Mouse (Mus musculus) megakaryocyte, embryonic 14.5 days (primary cell): ENCODE results near the gene Alpk1. TPM values are rescaled to one million over a fixed set of nuclear protein-coding genes. Genes with fewer than 3 reads are reported as not detected.

Experiments
- H3K27me3 ChIP-seq: replicated peaks from 2 replicates; pipeline ENCODE3; 2012; ENCODE audit warnings: inconsistent platforms
- H3K36me3 ChIP-seq: replicated peaks from 2 replicates; pipeline ENCODE3; 2012; ENCODE audit warnings: low read length, inconsistent platforms, mixed read lengths
- H3K4me1 ChIP-seq: 2 replicates; pipeline ENCODE4 v1.6.1; 2012; ENCODE audit warnings: inconsistent platforms
- H3K4me3 ChIP-seq: replicated peaks from 2 replicates; pipeline ENCODE3; 2012; ENCODE audit warnings: moderate library complexity, mild to moderate bottlenecking, inconsistent platforms
- H3K9me3 ChIP-seq: 2 replicates; pipeline ENCODE4 v1.6.1; 2012; ENCODE audit warnings: inconsistent platforms
- FLI1 ChIP-seq: IDR thresholded peaks from 2 replicates; pipeline ENCODE4 v1.6.1; 2012; ENCODE audit warnings: low read length, inconsistent platforms, mixed read lengths
- GATA1 ChIP-seq: IDR thresholded peaks from 3 replicates; pipeline ENCODE4 v1.6.1; 2012; ENCODE audit warnings: mixed read lengths, low read length, inconsistent platforms, borderline replicate concordance
- polyA plus RNA-seq: library from polyadenylated mRNA; stranded (reverse); fragments of >175 nt; gene quantifications from 2 replicates; pipeline ENCODE4 v1.2.3, GENCODE M21; 2012; ENCODE audit warnings: low replicate concordance; ENCODE audit not compliant: insufficient read depth

Gene Alpk1
- polyA plus RNA-seq, 1 experiment = 0.25 TPM

GRCm38 (mm10) chr3:127646156-127646825, 134.0 kb downstream of the Alpk1 start:
- Histone ChIP-seq H3K9me3 (no peaks in the 10 kb centered on the region), H3K4me1 (no peaks in the 10 kb centered on the region), H3K4me3 (no peak overlapping the region), H3K27me3 (peaks cover 47% of the 10 kb centered on the region), H3K36me3 (no peaks in the 10 kb centered on the region)
- TF ChIP-seq FLI1 = no peak
- TF ChIP-seq GATA1 = no peak

GRCm38 (mm10) chr3:127642211-127642610, 138.1 kb downstream of the Alpk1 start:
- Histone ChIP-seq H3K4me3 (no peak overlapping the region), H3K4me1 (peaks cover 8% of the 10 kb centered on the region; the same call in 1 of the 2 replicates), H3K27me3 (peaks cover 82% of the 10 kb centered on the region), H3K9me3 (no peaks in the 10 kb centered on the region), H3K36me3 (no peaks in the 10 kb centered on the region)
- no peak for TF ChIP-seq GATA1
- no peak for TF ChIP-seq FLI1

- H3K4me1 ChIP-seq = peaks cover 8% of the 10 kb centered on the region; the same call in 1 of the 2 replicates
- H3K36me3 ChIP-seq = no peaks in the 10 kb centered on the region
- no peak for TF ChIP-seq GATA1
- H3K9me3 ChIP-seq = no peaks in the 10 kb centered on the region
- no peak overlapping the region for H3K4me3 ChIP-seq
- H3K27me3 ChIP-seq = peaks cover 86% of the 10 kb centered on the region
These were observed 139.3 kb downstream of the Alpk1 start for GRCm38 (mm10) chr3:127640762-127641700.

- TF ChIP-seq GATA1 (no peak), FLI1 (no peak)
- peaks cover 87% of the 10 kb centered on the region for H3K27me3 ChIP-seq
These were observed 140.2 kb downstream of the Alpk1 start for GRCm38 (mm10) chr3:127639875-127640761.

GRCm38 (mm10) chr3:127634984-127635349, 145.4 kb downstream of the Alpk1 start:
- TF ChIP-seq FLI1 = no peak
- no peak overlapping the region for H3K4me3 ChIP-seq
- no peaks in the 10 kb centered on the region for H3K9me3 ChIP-seq
- peaks cover 94% of the 10 kb centered on the region for H3K27me3 ChIP-seq
- no peaks in the 10 kb centered on the region for H3K36me3 ChIP-seq
- peaks cover 51% of the 10 kb centered on the region for H3K4me1 ChIP-seq

More at GRCm38 (mm10) chr3:127639875-127640761, 140.2 kb downstream of the Alpk1 start:
- no peaks in the 10 kb centered on the region for H3K9me3 ChIP-seq
- peaks cover 8% of the 10 kb centered on the region; the same call in 1 of the 2 replicates for H3K4me1 ChIP-seq
- peak overlapping the region; percentile 69 for H3K4me3 ChIP-seq
- no peaks in the 10 kb centered on the region for H3K36me3 ChIP-seq

- peak overlapping the region; percentile 93 for H3K4me3 ChIP-seq
- no peaks in the 10 kb centered on the region for H3K9me3 ChIP-seq
- peaks cover 94% of the 10 kb centered on the region for H3K27me3 ChIP-seq
- H3K36me3 ChIP-seq = no peaks in the 10 kb centered on the region
- no peak for TF ChIP-seq GATA1
- TF ChIP-seq FLI1 = no peak
- H3K4me1 ChIP-seq = peaks cover 45% of the 10 kb centered on the region
These were observed 146.0 kb downstream of the Alpk1 start for GRCm38 (mm10) chr3:127634101-127634983.

- Histone ChIP-seq H3K27me3 (peaks cover 92% of the 10 kb centered on the region), H3K36me3 (no peaks in the 10 kb centered on the region), H3K9me3 (no peaks in the 10 kb centered on the region), H3K4me1 (peaks cover 51% of the 10 kb centered on the region), H3K4me3 (peak within 1 kb of the TSS; percentile 93)
- TF ChIP-seq GATA1 (no peak), FLI1 (no peak)
These were observed 147.0 kb downstream of the Alpk1 start, which contains the start of gene Neurog2 for GRCm38 (mm10) chr3:127633080-127634032. TSS of gene Neurog2 (plus strand) at chr3:127633135.

- Histone ChIP-seq H3K27me3 (peaks cover 92% of the 10 kb centered on the region), H3K9me3 (no peaks in the 10 kb centered on the region), H3K4me1 (peaks cover 60% of the 10 kb centered on the region), H3K36me3 (no peaks in the 10 kb centered on the region), H3K4me3 (peak overlapping the region; percentile 93)
- TF ChIP-seq GATA1 (no peak), FLI1 (no peak)
These were observed 147.8 kb downstream of the Alpk1 start for GRCm38 (mm10) chr3:127632531-127632930.
